Mouse (Mus musculus): Measurements from ENCODE around the gene Ajuba. TPM values are rescaled to one million over a fixed set of nuclear protein-coding genes. Genes with fewer than 3 reads are reported as not detected.
"Not testable (repeated sequence)": the region's sequence is repeated elsewhere in the genome, so short reads cannot be mapped to it uniquely, and the experiment has no call there.

Ajuba gene
- 0.12 and 0.25 TPM in 2 replicates for total RNA-seq (2017)

GRCm38 (mm10) chr14:54577089-54577982 is at the start of gene Ajuba:
Gene Ajuba (minus strand): TSS chr14:54577558.
- ATAC-seq (ENCODE audit: extremely low read depth, insufficient number of reproducible peaks, low FRiP score, poor library complexity, severe bottlenecking): peak; percentile 53

- no peak for ATAC-seq (ENCODE audit: extremely low read depth, insufficient number of reproducible peaks, low FRiP score, poor library complexity, severe bottlenecking)
These were observed 47.6 kb upstream of the Ajuba start for GRCm38 (mm10) chr14:54624976-54625375.

- no peak for ATAC-seq (ENCODE audit: extremely low read depth, insufficient number of reproducible peaks, low FRiP score, poor library complexity, severe bottlenecking)
These were observed 46.0 kb upstream of the Ajuba start for GRCm38 (mm10) chr14:54623334-54623733.

- no peak for ATAC-seq (ENCODE audit: extremely low read depth, insufficient number of reproducible peaks, low FRiP score, poor library complexity, severe bottlenecking)
These were observed 43.8 kb upstream of the Ajuba start, which contains the start of gene Psmb11 for GRCm38 (mm10) chr14:54621133-54621532. Gene Psmb11 (plus strand): TSS chr14:54621433.

- ATAC-seq (ENCODE audit: extremely low read depth, insufficient number of reproducible peaks, low FRiP score, poor library complexity, severe bottlenecking): peak; percentile 97
These were observed 40.6 kb upstream of the Ajuba start, which contains the start of gene Psmb5 for GRCm38 (mm10) chr14:54617897-54618365. Gene Psmb5 (minus strand): TSS chr14:54618022.

- no peak for ATAC-seq (ENCODE audit: extremely low read depth, insufficient number of reproducible peaks, low FRiP score, poor library complexity, severe bottlenecking)
These were observed 40.0 kb upstream of the Ajuba start for GRCm38 (mm10) chr14:54617152-54617896.

GRCm38 (mm10) chr14:54616226-54616825 is 39.0 kb upstream of the Ajuba start:
- no peak for ATAC-seq (ENCODE audit: extremely low read depth, insufficient number of reproducible peaks, low FRiP score, poor library complexity, severe bottlenecking)

- ATAC-seq (ENCODE audit: extremely low read depth, insufficient number of reproducible peaks, low FRiP score, poor library complexity, severe bottlenecking): not testable (repeated sequence)
These were observed 36.8 kb upstream of the Ajuba start for GRCm38 (mm10) chr14:54614130-54614529.

GRCm38 (mm10) chr14:54610648-54611047 is 33.3 kb upstream of the Ajuba start:
- no peak for ATAC-seq (ENCODE audit: extremely low read depth, insufficient number of reproducible peaks, low FRiP score, poor library complexity, severe bottlenecking)

GRCm38 (mm10) chr14:54609962-54610361 is 32.6 kb upstream of the Ajuba start:
- ATAC-seq (ENCODE audit: extremely low read depth, insufficient number of reproducible peaks, low FRiP score, poor library complexity, severe bottlenecking): 0 out of 2 replicates have a peak, but pooled peaks have one; percentile 41

GRCm38 (mm10) chr14:54609245-54609644 is 31.9 kb upstream of the Ajuba start:
- ATAC-seq (ENCODE audit: extremely low read depth, insufficient number of reproducible peaks, low FRiP score, poor library complexity, severe bottlenecking): no peak

GRCm38 (mm10) chr14:54607226-54607625 is 29.9 kb upstream of the Ajuba start:
- no peak for ATAC-seq (ENCODE audit: extremely low read depth, insufficient number of reproducible peaks, low FRiP score, poor library complexity, severe bottlenecking)

- no peak for ATAC-seq (ENCODE audit: extremely low read depth, insufficient number of reproducible peaks, low FRiP score, poor library complexity, severe bottlenecking)
These were observed 28.5 kb upstream of the Ajuba start, which contains the start of gene 4931414P19Rik for GRCm38 (mm10) chr14:54605752-54606321. Gene 4931414P19Rik (minus strand): TSS chr14:54605993.

- ATAC-seq (ENCODE audit: extremely low read depth, insufficient number of reproducible peaks, low FRiP score, poor library complexity, severe bottlenecking): no peak
These were observed 26.3 kb upstream of the Ajuba start for GRCm38 (mm10) chr14:54603686-54604085.

- ATAC-seq (ENCODE audit: extremely low read depth, insufficient number of reproducible peaks, low FRiP score, poor library complexity, severe bottlenecking): peak; percentile 100
These were observed 25.8 kb upstream of the Ajuba start for GRCm38 (mm10) chr14:54603038-54603654.

GRCm38 (mm10) chr14:54602613-54603012 is 25.3 kb upstream of the Ajuba start:
- ATAC-seq (ENCODE audit: extremely low read depth, insufficient number of reproducible peaks, low FRiP score, poor library complexity, severe bottlenecking): no peak

GRCm38 (mm10) chr14:54601601-54602000 is 24.2 kb upstream of the Ajuba start:
- ATAC-seq (ENCODE audit: extremely low read depth, insufficient number of reproducible peaks, low FRiP score, poor library complexity, severe bottlenecking): no peak

GRCm38 (mm10) chr14:54597084-54597483 is 19.7 kb upstream of the Ajuba start:
- ATAC-seq (ENCODE audit: extremely low read depth, insufficient number of reproducible peaks, low FRiP score, poor library complexity, severe bottlenecking): peak; percentile 39; the same call in 1 of the 2 replicates
